Mouse (Mus musculus) CH12.LX (cell line): ENCODE measurements around the gene Spryd3. TPM values are rescaled to one million over a fixed set of nuclear protein-coding genes. Genes with fewer than 3 reads are reported as not detected.

Experiments used
- DNase-seq: peaks from one replicate; pipeline ENCODE4 v3.0.0-alpha.2; 2013; ENCODE audit errors: extremely low read depth
- H3K27ac ChIP-seq: 2 replicates; pipeline ENCODE4 v1.5.1; 2012; ENCODE audit warnings: low read depth, mild to moderate bottlenecking, control low read depth, moderate library complexity; ENCODE audit not compliant: insufficient read depth
- H3K27me3 ChIP-seq: replicated peaks from 2 replicates; pipeline ENCODE3; 2012; ENCODE audit warnings: inconsistent platforms
- H3K36me3 ChIP-seq, 2 experiments: replicated peaks in 1 of 2; 2 replicates each; pipeline versions ENCODE3 to v1.6.1; 2012; ENCODE audit warnings: inconsistent platforms in 1 of 2, low read length in 1 of 2, mild to moderate bottlenecking in 1 of 2, mixed read lengths in 1 of 2, moderate library complexity in 1 of 2; ENCODE audit not compliant: control insufficient read depth in 1 of 2, insufficient read depth in 1 of 2
- H3K4me1 ChIP-seq, 2 experiments: 2 replicates each; pipeline ENCODE4 v1.6.1; 2012; ENCODE audit warnings: inconsistent platforms in 1 of 2, moderate library complexity in 1 of 2; ENCODE audit not compliant: insufficient read depth in 2 of 2, control insufficient read depth in 1 of 2
- H3K4me2 ChIP-seq: 2 replicates; pipeline ENCODE4 v1.6.1; 2012; ENCODE audit warnings: low read depth, mild to moderate bottlenecking, control low read depth; ENCODE audit not compliant: poor library complexity, insufficient read depth, severe bottlenecking
- H3K4me3 ChIP-seq, 3 experiments: fragments of 150-350 bp in 1 of 3; sonication (generic) in 1 of 3; replicated peaks in 1 of 3; 2 replicates each; pipeline versions ENCODE3 to v1.5.1; 2011 to 2012; ENCODE audit warnings: low read depth in 2 of 3, low read length in 2 of 3, mild to moderate bottlenecking in 2 of 3, moderate library complexity in 2 of 3, control low read depth in 1 of 3, improper control_type of control experiment in 1 of 3, inconsistent platforms in 1 of 3, mixed read lengths in 1 of 3; ENCODE audit not compliant: poor library complexity in 1 of 3
- H3K79me2 ChIP-seq: replicated peaks from 2 replicates; pipeline ENCODE4 v1.6.1; 2012; ENCODE audit warnings: mild to moderate bottlenecking, moderate library complexity; ENCODE audit not compliant: control insufficient read depth, poor library complexity, insufficient read depth, severe bottlenecking; ENCODE audit errors: extremely low read depth
- H3K9ac ChIP-seq: 2 replicates; pipeline ENCODE4 v1.6.1; 2012; ENCODE audit warnings: low read depth, mild to moderate bottlenecking, control low read depth, moderate library complexity; ENCODE audit not compliant: insufficient read depth
- H3K9me3 ChIP-seq: replicated peaks from 2 replicates; pipeline ENCODE3; 2012; ENCODE audit warnings: low read length, inconsistent platforms, mixed read lengths
- BHLHE40 ChIP-seq: IDR thresholded peaks from 2 replicates; pipeline ENCODE4 v1.6.1; 2011; ENCODE audit warnings: mild to moderate bottlenecking, low read depth, low read length, improper control_type of control experiment
- CHD1 ChIP-seq: IDR thresholded peaks from 2 replicates; pipeline ENCODE4 v1.6.1; 2012; ENCODE audit warnings: low read depth, low read length, improper control_type of control experiment, inconsistent platforms
- CHD2 ChIP-seq: IDR thresholded peaks from 2 replicates; pipeline ENCODE4 v1.6.1; 2011; ENCODE audit warnings: low read length, improper control_type of control experiment
- CTCF ChIP-seq, 2 experiments: IDR thresholded peaks in 1 of 2; conservative IDR thresholded peaks in 1 of 2; 2 replicates each; pipeline ENCODE4 v1.5.1; 2011 to 2012; ENCODE audit warnings: low read depth in 2 of 2, low read length in 2 of 2, improper control_type of control experiment in 1 of 2, inconsistent platforms in 1 of 2, mild to moderate bottlenecking in 1 of 2, moderate library complexity in 1 of 2
- EP300 ChIP-seq: IDR thresholded peaks from 2 replicates; pipeline ENCODE4 v1.6.1; 2011; ENCODE audit warnings: low read length, improper control_type of control experiment
- GABPA ChIP-seq: IDR thresholded peaks from 2 replicates; pipeline ENCODE4 v1.6.1; 2012; ENCODE audit warnings: low read depth, low read length, improper control_type of control experiment, inconsistent platforms; ENCODE audit not compliant: insufficient replicate concordance
- HCFC1 ChIP-seq: IDR thresholded peaks from 2 replicates; pipeline ENCODE4 v1.6.1; 2012; ENCODE audit warnings: low read depth, mild to moderate bottlenecking, inconsistent platforms, low read length, improper control_type of control experiment
- JUN ChIP-seq: IDR thresholded peaks from 2 replicates; pipeline ENCODE4 v1.6.1; 2011; ENCODE audit warnings: low read depth, mild to moderate bottlenecking, low read length, improper control_type of control experiment, moderate library complexity; ENCODE audit not compliant: insufficient read depth
- JUND ChIP-seq: conservative IDR thresholded peaks from 2 replicates; pipeline ENCODE4 v1.6.1; 2011; ENCODE audit warnings: low read depth, low read length, improper control_type of control experiment
- KAT2A ChIP-seq: IDR thresholded peaks from 2 replicates; pipeline ENCODE4 v1.6.1; 2012; ENCODE audit warnings: low read length, improper control_type of control experiment, inconsistent platforms; ENCODE audit not compliant: insufficient replicate concordance
- MAZ ChIP-seq: IDR thresholded peaks from 2 replicates; pipeline ENCODE4 v1.6.1; 2012; ENCODE audit warnings: low read depth, mild to moderate bottlenecking, inconsistent platforms, low read length, improper control_type of control experiment, moderate library complexity
- MXI1 ChIP-seq: IDR thresholded peaks from 2 replicates; pipeline ENCODE4 v1.6.1; 2011; ENCODE audit warnings: mild to moderate bottlenecking, low read depth, low read length, improper control_type of control experiment
- MYC ChIP-seq: IDR thresholded peaks from 2 replicates; pipeline ENCODE4 v1.6.1; 2011; ENCODE audit warnings: low read depth, mild to moderate bottlenecking, improper control_type of control experiment, low read length
- NELFE ChIP-seq: IDR thresholded peaks from 2 replicates; pipeline ENCODE4 v1.6.1; 2011; ENCODE audit warnings: low read depth, low read length, improper control_type of control experiment
- POLR2AphosphoS2 ChIP-seq: IDR thresholded peaks from 2 replicates; pipeline ENCODE4 v1.6.1; 2011; ENCODE audit warnings: low read depth, low read length, improper control_type of control experiment
- RCOR1 ChIP-seq: conservative IDR thresholded peaks from 2 replicates; pipeline ENCODE4 v1.6.1; 2012; ENCODE audit warnings: low read depth, mild to moderate bottlenecking, inconsistent platforms, low read length, improper control_type of control experiment
- SIN3A ChIP-seq: IDR thresholded peaks from 2 replicates; pipeline ENCODE4 v1.6.1; 2012; ENCODE audit warnings: low read length, improper control_type of control experiment, inconsistent platforms
- SMC3 ChIP-seq: IDR thresholded peaks from 2 replicates; pipeline ENCODE4 v1.6.1; 2011; ENCODE audit warnings: low read depth, low read length, improper control_type of control experiment
- TBP ChIP-seq: conservative IDR thresholded peaks from 2 replicates; pipeline ENCODE4 v1.6.1; 2011; ENCODE audit warnings: low read depth, low read length, improper control_type of control experiment
- USF2 ChIP-seq: conservative IDR thresholded peaks from 2 replicates; pipeline ENCODE4 v1.6.1; 2011; ENCODE audit warnings: low read depth, low read length, improper control_type of control experiment
- ZC3H11A ChIP-seq: IDR thresholded peaks from 2 replicates; pipeline ENCODE4 v1.6.1; 2012; ENCODE audit warnings: low read depth, mild to moderate bottlenecking, inconsistent platforms, low read length, improper control_type of control experiment
- ZKSCAN1 ChIP-seq: IDR thresholded peaks from 2 replicates; pipeline ENCODE4 v1.6.1; 2012; ENCODE audit warnings: low read depth, inconsistent platforms, low read length, improper control_type of control experiment, borderline replicate concordance
- ZNF384 ChIP-seq: IDR thresholded peaks from 2 replicates; pipeline ENCODE4 v1.6.1; 2012; ENCODE audit warnings: low read depth, low read length, improper control_type of control experiment, inconsistent platforms
- dilution Hi-C: fragments of 300-500 bp; cut with MboI; formaldehyde crosslinking; loops from 2 replicates; pipeline ENCODE4 v1.14.3; 2020; ENCODE audit warnings: low sequenced_read_pairs; ENCODE audit not compliant: extremely low pct_unique_long_range_greater_than_20kb, extremely low pct_ligation_motif_present
- in situ Hi-C: fragments of 300-500 bp; cut with MboI; formaldehyde crosslinking; loops from 3 replicates; pipeline ENCODE4 v1.14.3; 2019; ENCODE audit warnings: low sequenced_read_pairs, low pct_ligation_motif_present, low pct_unique_long_range_greater_than_20kb, mixed read lengths
- polyA plus RNA-seq: library from polyadenylated mRNA; unstranded; fragments of >175 nt; gene quantifications from 2 replicates; pipeline ENCODE4 v1.2.1, GENCODE M21; 2012; ENCODE audit warnings: low read depth; ENCODE audit not compliant: insufficient read length
- total RNA-seq, 2 experiments: library from RNA; depleted of rRNA; stranded (reverse); fragments of 300-350 nt in 1 of 2; fragments of >200 nt in 1 of 2; gene quantifications; 2 replicates each; pipeline ENCODE4 v1.2.3; 2012 to 2014

The Spryd3 gene
- total and polyA plus RNA-seq, 3 experiments: 21.5 to 25.7 (median 21.6) TPM

GRCm38 (mm10) chr15:102134709-102135108 lies 1.3 kb downstream of the Spryd3 start:
- dilution Hi-C loops: no loop called here
- H3K27me3 ChIP-seq: peaks cover 17% of the 10 kb centered on the region

GRCm38 (mm10) chr15:102133314-102133713 lies 2.7 kb downstream of the Spryd3 start:
- dilution Hi-C loops (no loop called here), in situ Hi-C loops (no loop called here)
- Histone ChIP-seq H3K79me2 (peaks cover 16% of the 10 kb centered on the region), H3K36me3 (peaks cover 42 to 51% of the 10 kb centered on the region in 2 experiments), H3K9me3 (no peaks in the 10 kb centered on the region), H3K27me3 (peaks cover 6% of the 10 kb centered on the region), H3K4me3 (no peak overlapping the region), H3K4me2 (no peak overlapping the region), H3K9ac (no peak overlapping the region), H3K4me1 (peaks cover 0 to 17% of the 10 kb centered on the region in 2 experiments; a peak in 2 of 4 replicates), H3K27ac (no peak overlapping the region)
- no peak for DNase-seq
- no peak for TF ChIP-seq ZKSCAN1
- no peak for TF ChIP-seq EP300
- TF ChIP-seq JUN: no peak
- TF ChIP-seq SIN3A: no peak
- TF ChIP-seq KAT2A: no peak
- TF ChIP-seq CHD2: no peak
- TF ChIP-seq NELFE: no peak
- no peak for TF ChIP-seq SMC3
- no peak for TF ChIP-seq USF2
- no peak for TF ChIP-seq MAZ
- no peak for TF ChIP-seq HCFC1
- no peak for TF ChIP-seq JUND
- no peak for TF ChIP-seq MXI1
- TF ChIP-seq ZC3H11A: no peak
- TF ChIP-seq POLR2AphosphoS2: no peak

More at GRCm38 (mm10) chr15:102134709-102135108, 1.3 kb downstream of the Spryd3 start:
- in situ Hi-C loops: loop anchor here (5.0 kb wide), 1 partner anchor 32 kb away; the partner anchor contains the start of gene Tns2
- H3K4me2 ChIP-seq: no peak overlapping the region
- TF ChIP-seq GABPA (no peak), ZC3H11A (no peak), RCOR1 (no peak), BHLHE40 (no peak), MXI1 (no peak), JUN (no peak), CHD1 (no peak), TBP (no peak), MAZ (no peak), ZNF384 (no peak), NELFE (no peak), CTCF (conservative IDR thresholded peaks at IDR 0.05 in 1 of 2, IDR thresholded peaks at IDR 0.05 in 1 of 2; ENCODE audit: low read depth in 2 of 2, low read length in 2 of 2) (no peak), MYC (no peak), EP300 (no peak)
- H3K4me1 ChIP-seq: peaks cover 0 to 17% of the 10 kb centered on the region in 2 experiments; a peak in 2 of 4 replicates
- H3K36me3 ChIP-seq: peaks cover 32 to 38% of the 10 kb centered on the region in 2 experiments
- no peak for DNase-seq
- no peak overlapping the region for H3K27ac ChIP-seq
- H3K9ac ChIP-seq: no peak overlapping the region
- H3K4me3 ChIP-seq: no peak overlapping the region
- peaks cover 16% of the 10 kb centered on the region for H3K79me2 ChIP-seq
- no peaks in the 10 kb centered on the region for H3K9me3 ChIP-seq
